Mouse (Mus musculus) stomach, embryonic 14.5 days (tissue): Measurements from ENCODE around the gene Tnrc6c. TPM values are rescaled to one million over a fixed set of nuclear protein-coding genes. Genes with fewer than 3 reads are reported as not detected.

ENCODE experiments used
- ATAC-seq: fragments of 200-750 bp; cut with Nextera tagmentation; 2 replicates; pipeline ENCODE4 v1.8.0; 2017; ENCODE audit warnings: low read depth, moderate TSS enrichment; ENCODE audit not compliant: insufficient number of reproducible peaks, insufficient read depth, low FRiP score
- H3K27ac ChIP-seq: fragments of 300-500 bp; sonication (generic); 2 replicates; pipeline ENCODE4 v1.5.1; 2014; ENCODE audit warnings: mild to moderate bottlenecking, low read length, moderate library complexity, mixed read lengths
- H3K27me3 ChIP-seq: fragments of 300-500 bp; sonication (generic); 2 replicates; pipeline ENCODE4 v1.6.1; 2014; ENCODE audit warnings: low read length, control low read depth, mixed read lengths; ENCODE audit not compliant: control insufficient read depth, insufficient read depth
- H3K36me3 ChIP-seq: fragments of 300-500 bp; sonication (generic); 2 replicates; pipeline ENCODE4 v1.6.1; 2014; ENCODE audit warnings: mild to moderate bottlenecking, control low read depth, low read length, moderate library complexity, mixed read lengths; ENCODE audit not compliant: control insufficient read depth, insufficient read depth
- H3K4me1 ChIP-seq: fragments of 300-500 bp; sonication (generic); 2 replicates; pipeline ENCODE4 v1.6.1; 2014; ENCODE audit warnings: low read length, control low read depth, mixed read lengths; ENCODE audit not compliant: control insufficient read depth, insufficient read depth
- H3K4me2 ChIP-seq: fragments of 300-500 bp; sonication (generic); replicated peaks from 2 replicates; pipeline ENCODE4 v1.6.1; 2014; ENCODE audit warnings: low read depth, low read length, control low read depth
- H3K4me3 ChIP-seq: fragments of 300-500 bp; sonication (generic); 2 replicates; pipeline ENCODE4 v1.5.1; 2014; ENCODE audit warnings: low read depth, low read length, control low read depth
- H3K9ac ChIP-seq: fragments of 300-500 bp; sonication (generic); replicated peaks from 2 replicates; pipeline ENCODE4 v1.6.1; 2014; ENCODE audit warnings: low read depth, mild to moderate bottlenecking, control low read depth, low read length, moderate library complexity, mixed read lengths
- H3K9me3 ChIP-seq: fragments of 300-500 bp; sonication (generic); 2 replicates; pipeline ENCODE4 v1.6.1; 2016; ENCODE audit warnings: low read depth, low read length, control low read depth; ENCODE audit not compliant: control insufficient read depth
- WGBS: fragments of 180-500 bp; shearing (Covaris S2); extraction: QIAGEN DNeasy Blood & Tissue Kit; methylation state at CpG from one replicate; pipeline ENCODE4 v1.1.7; 2014; 5-methylcytosine and 5-hydroxymethylcytosine counted together
- polyA plus RNA-seq: library from polyadenylated mRNA; unstranded; fragments of >200 nt; fragmentation: Nextera tagmentation; extraction: Ambion mirVana; gene quantifications from 2 replicates; pipeline ENCODE4 v1.2.1, GENCODE M21; 2014

The Tnrc6c gene
- polyA plus RNA-seq, 1 experiment from 2014 or later, result 15.5 TPM

DNA sequence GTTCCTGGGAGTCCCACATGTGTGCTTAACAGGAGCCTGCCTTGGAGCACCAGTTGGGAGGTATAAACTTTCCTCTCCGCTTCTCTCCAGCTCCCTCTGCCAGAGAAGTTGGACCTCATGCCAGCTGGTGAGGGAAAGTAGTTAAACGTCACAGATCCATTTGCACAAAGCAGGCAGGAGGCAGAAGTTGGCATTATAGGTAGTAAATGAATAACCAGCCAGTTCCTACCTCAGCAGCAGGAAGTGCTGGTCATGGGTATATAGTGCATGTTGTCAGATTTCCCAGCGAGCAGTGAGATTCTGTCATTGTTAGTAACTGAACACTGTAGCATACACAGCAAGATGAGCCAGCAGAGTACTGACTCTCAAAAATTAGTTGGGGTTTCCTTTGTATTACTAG is 31.4 kb downstream of the Tnrc6c start:
- Histone ChIP-seq H3K4me2 (no peak overlapping the region), H3K9me3 (no peaks in the 10 kb centered on the region)

DNA sequence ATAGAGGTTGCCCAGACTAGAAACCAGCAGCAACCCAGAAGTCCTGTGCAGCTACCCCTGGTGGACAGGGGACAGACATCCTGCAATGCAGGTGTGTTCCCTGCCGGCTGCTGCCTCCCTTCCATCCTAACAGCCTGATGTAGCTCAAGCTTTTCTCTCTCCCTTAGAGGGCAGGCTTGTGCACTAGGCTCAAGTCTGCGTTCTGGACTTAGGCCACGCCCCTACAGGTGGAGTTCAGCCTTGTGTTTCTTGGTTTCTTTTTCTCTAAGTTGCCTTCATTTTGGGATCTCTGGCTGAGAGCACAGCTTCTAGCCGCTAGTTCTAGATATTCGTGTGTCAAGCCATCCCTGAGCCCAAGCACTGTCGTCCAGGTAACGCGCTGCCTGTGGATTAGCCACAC is 31.9 kb downstream of the Tnrc6c start:
- 50% methylated on average over 8 of the region's 8 CpGs for WGBS
- Histone ChIP-seq H3K4me2 (0 out of 2 replicates have a peak overlapping the region, but pooled peaks have one; percentile 10), H3K27ac (no peak overlapping the region), H3K9me3 (no peaks in the 10 kb centered on the region), H3K27me3 (no peaks in the 10 kb centered on the region), H3K9ac (no peak overlapping the region), H3K4me1 (peaks cover 13% of the 10 kb centered on the region; the same call in 1 of the 2 replicates), H3K4me3 (no peak overlapping the region), H3K36me3 (no peaks in the 10 kb centered on the region)
- ATAC-seq, result 0 out of 2 replicates have a peak, but pooled peaks have one; percentile 46

More for the DNA sequence above, 31.4 kb downstream of the Tnrc6c start:
- Histone ChIP-seq H3K4me3 (no peak overlapping the region), H3K27ac (peak overlapping the region; percentile 35; the same call in 1 of the 2 replicates), H3K9ac (no peak overlapping the region), H3K4me1 (peaks cover 13% of the 10 kb centered on the region; the same call in 1 of the 2 replicates), H3K36me3 (no peaks in the 10 kb centered on the region), H3K27me3 (no peaks in the 10 kb centered on the region)
- WGBS, result 40% methylated on average over 3 of the region's 3 CpGs
- no peak for ATAC-seq

DNA sequence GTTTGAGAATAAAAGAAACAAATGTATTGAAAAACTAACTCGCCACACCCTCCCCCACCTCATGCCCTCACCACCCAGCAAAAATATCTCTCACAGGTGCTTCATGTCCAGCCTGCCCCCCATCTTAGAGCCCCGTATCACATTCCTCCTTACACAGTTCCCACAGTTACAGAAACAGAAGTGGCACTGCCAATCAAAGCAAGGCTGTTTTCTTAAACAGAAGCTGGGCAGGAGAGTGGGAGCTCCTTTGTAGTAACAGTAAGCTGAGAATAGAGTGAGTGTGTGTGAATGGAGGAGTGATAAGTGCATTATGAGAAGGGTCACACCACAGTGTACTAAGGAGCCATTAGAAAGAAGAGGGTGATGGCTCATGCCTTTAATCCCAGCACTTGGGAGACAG is 34.5 kb downstream of the Tnrc6c start:
- Histone ChIP-seq H3K4me1 (peaks cover 13% of the 10 kb centered on the region; the same call in 1 of the 2 replicates), H3K27me3 (no peaks in the 10 kb centered on the region), H3K36me3 (no peaks in the 10 kb centered on the region), H3K9ac (no peak overlapping the region), H3K27ac (no peak overlapping the region), H3K4me2 (no peak overlapping the region), H3K4me3 (no peak overlapping the region), H3K9me3 (no peaks in the 10 kb centered on the region)
- 55% methylated on average over 2 of the region's 2 CpGs for WGBS
- ATAC-seq, result no peak

DNA sequence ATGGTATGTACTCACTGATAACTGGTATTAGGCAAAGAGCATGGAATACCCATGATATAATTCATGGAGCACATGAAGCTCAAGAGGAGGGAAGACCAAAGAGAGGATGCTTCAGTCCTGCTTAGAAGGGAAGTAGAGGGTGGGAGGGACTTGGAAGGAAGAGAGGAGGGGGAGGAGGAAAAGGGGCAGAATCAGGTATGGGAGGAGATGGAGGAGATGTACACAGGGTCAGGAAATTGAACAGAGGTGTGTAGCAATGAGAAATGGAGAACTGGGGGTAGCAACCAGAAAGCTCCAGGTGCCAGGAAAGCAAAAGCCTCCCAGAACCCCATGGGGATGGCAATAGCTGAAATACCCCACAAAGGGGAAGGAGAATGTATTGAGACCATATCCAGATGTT is 37.2 kb downstream of the Tnrc6c start:
- no peak for ATAC-seq
- 0 out of 2 replicates have a peak, but pooled peaks cover 3% of the 10 kb centered on the region for H3K4me1 ChIP-seq

DNA sequence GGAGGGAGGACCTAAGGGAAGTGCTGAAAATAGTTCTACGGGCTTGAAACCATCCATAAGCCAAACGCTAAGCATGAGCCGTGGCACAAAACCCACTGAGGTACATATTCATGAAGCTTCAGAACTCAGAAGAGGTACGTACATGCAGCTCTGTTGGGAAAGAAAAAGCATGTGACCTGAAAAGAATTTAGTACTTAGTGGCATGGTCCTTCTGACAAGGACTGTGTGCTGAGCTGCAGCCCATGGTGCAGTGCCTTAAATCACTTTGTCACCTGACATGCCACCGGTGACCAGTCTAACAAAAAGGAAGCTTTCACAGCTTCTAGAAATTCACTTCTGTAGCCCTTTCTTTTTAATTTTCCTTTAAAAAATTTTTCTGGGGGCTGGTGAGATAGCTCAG is 40.0 kb downstream of the Tnrc6c start:
- 0 out of 2 replicates have a peak, but pooled peaks cover 11% of the 10 kb centered on the region for H3K4me1 ChIP-seq
- no peak overlapping the region for H3K27ac ChIP-seq
- WGBS, result 76% methylated on average over 5 of the region's 5 CpGs
- no peaks in the 10 kb centered on the region for H3K27me3 ChIP-seq
- no peaks in the 10 kb centered on the region for H3K9me3 ChIP-seq
- no peak overlapping the region for H3K9ac ChIP-seq
- H3K36me3 ChIP-seq, result no peaks in the 10 kb centered on the region
- no peak for ATAC-seq
- no peak overlapping the region for H3K4me2 ChIP-seq
- no peak overlapping the region for H3K4me3 ChIP-seq

More for the DNA sequence above, 37.2 kb downstream of the Tnrc6c start:
- Histone ChIP-seq H3K36me3 (no peaks in the 10 kb centered on the region), H3K4me3 (no peak overlapping the region), H3K27me3 (no peaks in the 10 kb centered on the region), H3K9ac (no peak overlapping the region), H3K27ac (no peak overlapping the region), H3K9me3 (no peaks in the 10 kb centered on the region), H3K4me2 (no peak overlapping the region)

DNA sequence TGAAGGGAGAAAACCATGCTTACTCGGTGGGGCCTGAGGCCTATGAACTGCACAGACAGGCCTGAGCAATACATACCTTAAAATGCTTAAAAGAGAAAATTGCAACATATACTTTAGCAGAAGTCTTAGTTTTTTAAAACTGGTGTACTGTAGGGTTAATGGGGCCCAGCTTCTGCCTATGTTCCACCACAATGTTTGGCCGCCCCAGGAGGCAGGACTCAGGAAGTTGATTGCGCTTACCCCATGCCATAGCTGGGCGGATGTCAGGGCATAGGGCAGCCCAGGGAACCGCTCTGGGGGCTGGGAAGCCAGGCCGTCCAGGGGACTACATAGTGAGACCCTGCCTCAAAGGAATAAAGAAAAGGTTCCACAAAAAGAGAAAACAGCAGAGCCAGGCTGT is 42.5 kb downstream of the Tnrc6c start:
- no peaks in the 10 kb centered on the region for H3K9me3 ChIP-seq
- H3K27me3 ChIP-seq, result no peaks in the 10 kb centered on the region
- no peak overlapping the region for H3K27ac ChIP-seq
- 66% methylated on average over 6 of the region's 6 CpGs for WGBS
- H3K4me2 ChIP-seq, result no peak overlapping the region
- H3K36me3 ChIP-seq, result no peaks in the 10 kb centered on the region
- ATAC-seq, result no peak
- no peak overlapping the region for H3K4me3 ChIP-seq
- H3K9ac ChIP-seq, result no peak overlapping the region
- 0 out of 2 replicates have a peak, but pooled peaks cover 11% of the 10 kb centered on the region for H3K4me1 ChIP-seq

DNA sequence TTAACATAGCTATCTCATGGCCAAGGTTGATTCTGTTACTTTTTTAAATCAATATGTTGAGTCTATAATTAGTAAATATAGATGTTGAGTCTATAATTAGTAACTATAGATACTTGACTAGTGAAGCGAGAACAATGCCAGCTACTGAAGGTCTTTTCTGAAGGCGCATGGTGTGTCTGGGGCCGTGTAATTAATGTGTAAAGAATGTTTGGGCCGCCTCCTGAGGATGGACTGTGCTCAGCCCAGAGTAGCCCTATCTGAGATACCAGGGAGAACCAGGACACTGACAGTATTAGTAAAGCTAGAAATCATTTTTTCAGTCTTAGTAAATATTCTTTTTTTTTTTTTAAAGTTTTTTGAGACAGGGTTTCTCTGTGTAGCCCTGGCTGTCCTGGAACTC is 46.8 kb downstream of the Tnrc6c start:
- Histone ChIP-seq H3K27ac (no peak overlapping the region), H3K4me2 (no peak overlapping the region), H3K4me3 (no peak overlapping the region), H3K9me3 (no peaks in the 10 kb centered on the region), H3K4me1 (0 out of 2 replicates have a peak, but pooled peaks cover 11% of the 10 kb centered on the region), H3K36me3 (no peaks in the 10 kb centered on the region; the same call in 1 of the 2 replicates), H3K9ac (no peak overlapping the region), H3K27me3 (no peaks in the 10 kb centered on the region)
- WGBS, result 85% methylated on average over 4 of the region's 4 CpGs
- ATAC-seq, result no peak

DNA sequence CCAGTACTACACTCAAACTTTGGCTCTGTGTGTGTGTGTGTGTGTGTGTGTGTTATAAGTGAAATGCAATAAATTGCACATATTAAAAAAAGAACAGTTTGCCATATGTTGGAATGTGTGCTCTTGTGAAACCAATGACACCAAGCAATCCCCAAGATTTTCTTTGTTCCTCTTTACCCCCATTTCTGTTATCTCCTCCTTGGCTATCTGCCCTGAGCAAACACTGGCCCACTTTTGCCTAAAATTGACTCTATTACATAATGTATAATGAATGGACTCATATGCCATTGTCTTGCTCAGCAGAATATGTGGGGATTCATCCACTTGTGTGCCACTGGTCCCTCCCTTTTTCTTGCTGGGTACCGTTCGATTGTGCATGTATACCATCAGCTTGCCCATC is 52.2 kb downstream of the Tnrc6c start:
- Histone ChIP-seq H3K9me3 (no peaks in the 10 kb centered on the region), H3K4me3 (no peak overlapping the region), H3K36me3 (no peaks in the 10 kb centered on the region; the same call in 1 of the 2 replicates), H3K27ac (no peak overlapping the region), H3K9ac (no peak overlapping the region), H3K4me1 (no peaks in the 10 kb centered on the region), H3K4me2 (no peak overlapping the region), H3K27me3 (no peaks in the 10 kb centered on the region)
- WGBS, result 93% methylated on average over 2 of the region's 2 CpGs
- no peak for ATAC-seq

DNA sequence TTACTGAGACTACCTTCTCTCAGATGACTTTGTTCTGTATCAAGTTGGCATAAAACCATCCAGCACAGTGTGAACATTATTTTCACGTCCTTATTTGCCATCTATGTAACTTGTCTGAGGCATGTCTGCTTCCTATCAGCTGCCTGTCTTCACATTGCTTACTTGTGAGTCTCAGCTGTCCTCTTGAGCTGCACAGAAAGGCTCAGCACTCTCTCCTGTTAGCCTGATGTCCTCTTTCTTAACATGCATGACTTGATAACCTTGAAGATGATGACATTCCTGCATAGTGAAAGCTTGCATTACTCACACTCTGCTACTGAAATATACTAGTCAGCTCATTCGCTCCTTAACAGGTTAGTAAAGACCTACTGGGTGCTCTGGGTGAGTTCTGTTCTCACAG is 53.1 kb downstream of the Tnrc6c start:
- Histone ChIP-seq H3K27me3 (no peaks in the 10 kb centered on the region), H3K9me3 (no peaks in the 10 kb centered on the region), H3K36me3 (no peaks in the 10 kb centered on the region; the same call in 1 of the 2 replicates), H3K4me3 (no peak overlapping the region), H3K4me2 (no peak overlapping the region), H3K9ac (no peak overlapping the region), H3K27ac (no peak overlapping the region), H3K4me1 (no peaks in the 10 kb centered on the region)
- WGBS, result 76% methylated on average over 2 of the region's 2 CpGs
- ATAC-seq, result no peak
